Mouse (Mus musculus): ENCODE results near the gene Slit3. TPM values are rescaled to one million over a fixed set of nuclear protein-coding genes. Genes with fewer than 3 reads are reported as not detected.

The Slit3 gene
- polyA plus RNA-seq, 1 experiment, result 6.4 TPM

DNA sequence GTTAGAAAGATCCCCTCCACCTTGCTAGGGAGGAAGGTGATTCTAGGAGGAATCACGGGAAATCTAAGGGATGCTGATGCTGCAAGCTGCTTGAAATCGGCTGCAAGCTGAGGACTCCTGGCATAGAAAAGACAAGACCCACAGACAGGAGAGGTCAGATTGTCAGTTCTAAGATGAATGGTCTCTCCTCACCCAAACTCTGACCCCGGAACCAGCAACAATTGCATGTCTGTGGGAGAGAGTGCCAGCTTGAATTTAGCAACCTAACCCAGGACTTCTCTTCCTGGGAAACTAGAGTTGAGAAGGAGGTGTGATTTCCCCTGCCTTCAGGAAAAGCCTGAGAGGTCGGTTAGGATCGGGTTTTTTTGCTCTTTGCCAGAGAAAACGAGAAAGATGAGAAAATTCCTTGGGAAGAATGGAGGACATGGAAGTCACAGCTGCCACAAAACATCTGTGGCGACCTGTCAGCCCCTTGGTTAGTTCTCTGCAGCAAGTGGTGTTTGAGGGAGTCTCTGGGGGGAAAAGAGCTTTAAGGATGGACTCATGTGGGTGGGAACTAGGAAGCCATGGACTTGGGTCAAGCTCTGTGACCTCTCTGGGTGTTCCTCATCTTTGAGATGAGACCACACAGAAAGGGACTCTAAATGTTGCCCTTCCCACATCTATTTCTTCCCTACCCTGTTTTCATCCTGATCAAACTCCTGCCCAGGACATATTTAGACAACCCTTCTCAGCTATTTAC, 425.2 kb downstream of the Slit3 start:
- no peak overlapping the region for H3K27ac ChIP-seq (ENCODE audit: control insufficient read depth, insufficient read depth, low read length)
- WGBS, result 62% methylated on average over 7 of the region's 7 CpGs
- no peak for DNase-seq
- no peak for TF ChIP-seq CTCF (IDR thresholded peaks at IDR 0.05; ENCODE audit: borderline replicate concordance, control insufficient read depth, extremely low read depth, insufficient read depth, low read length, poor library complexity)
- TF ChIP-seq POLR2A (IDR thresholded peaks at IDR 0.05; ENCODE audit: control insufficient read depth, extremely low read depth, insufficient read depth, low read length, poor library complexity), result no peak
- H3K4me1 ChIP-seq (replicated peaks; ENCODE audit: control insufficient read depth, insufficient read depth, low read length), result no peaks in the 10 kb centered on the region
- H3K4me3 ChIP-seq (ENCODE audit: control insufficient read depth, insufficient read depth, low read length), result no peak overlapping the region
- H3K27me3 ChIP-seq (ENCODE audit: control insufficient read depth, insufficient read depth, low read length), result no peaks in the 10 kb centered on the region
- H3K36me3 ChIP-seq (ENCODE audit: control insufficient read depth, insufficient read depth, low read length), result no peaks in the 10 kb centered on the region

DNA sequence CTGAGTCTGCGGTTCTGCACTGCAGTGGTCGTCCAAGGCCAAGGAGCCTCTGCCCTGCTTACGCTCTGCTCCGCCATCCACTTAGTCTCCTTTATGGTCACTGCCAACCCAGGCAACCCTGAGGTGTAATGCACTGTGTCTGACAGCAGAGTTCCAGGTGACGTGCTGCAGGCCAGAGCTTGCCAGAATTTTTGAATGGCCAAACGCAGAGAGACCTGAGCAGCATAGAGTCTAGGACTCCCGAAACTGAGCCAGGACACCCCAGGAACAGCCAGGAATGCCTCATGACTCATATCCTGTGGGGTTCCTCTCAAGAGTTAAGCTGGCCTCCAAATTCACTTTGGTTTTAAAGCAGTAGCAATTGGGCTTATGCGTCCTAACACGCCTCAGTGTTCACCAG, 429.0 kb downstream of the Slit3 start:
- Histone ChIP-seq H3K27me3 (ENCODE audit: control insufficient read depth, insufficient read depth, low read length) (no peaks in the 10 kb centered on the region), H3K36me3 (ENCODE audit: control insufficient read depth, insufficient read depth, low read length) (no peaks in the 10 kb centered on the region), H3K4me1 (replicated peaks; ENCODE audit: control insufficient read depth, insufficient read depth, low read length) (no peaks in the 10 kb centered on the region), H3K4me3 (ENCODE audit: control insufficient read depth, insufficient read depth, low read length) (no peak overlapping the region), H3K27ac (ENCODE audit: control insufficient read depth, insufficient read depth, low read length) (no peak overlapping the region)
- WGBS, result 94% methylated on average over 9 of the region's 9 CpGs
- no peak for TF ChIP-seq POLR2A (IDR thresholded peaks at IDR 0.05; ENCODE audit: control insufficient read depth, extremely low read depth, insufficient read depth, low read length, poor library complexity)
- no peak for TF ChIP-seq CTCF (IDR thresholded peaks at IDR 0.05; ENCODE audit: borderline replicate concordance, control insufficient read depth, extremely low read depth, insufficient read depth, low read length, poor library complexity)
- no peak for DNase-seq

DNA sequence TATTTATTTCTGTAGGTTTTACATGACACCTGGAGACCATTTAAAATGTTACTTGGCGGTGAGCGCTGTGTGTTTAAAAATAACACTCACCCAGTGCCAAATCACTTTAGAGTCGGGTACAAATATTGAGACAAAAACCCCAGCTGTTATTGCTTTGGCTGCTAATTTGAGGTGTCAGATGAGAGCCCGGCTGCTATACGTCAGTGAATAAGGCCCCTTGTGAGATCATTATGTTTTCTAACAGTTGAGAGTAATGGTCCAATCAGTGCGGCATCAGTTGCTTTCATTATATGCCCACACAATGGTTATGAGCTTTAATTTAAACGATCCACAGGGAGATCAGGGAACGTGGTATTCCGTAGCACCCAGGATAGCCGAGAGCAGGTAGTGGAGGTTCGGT, 435.2 kb downstream of the Slit3 start:
- H3K27ac ChIP-seq (ENCODE audit: control insufficient read depth, insufficient read depth, low read length), result no peak overlapping the region

DNA sequence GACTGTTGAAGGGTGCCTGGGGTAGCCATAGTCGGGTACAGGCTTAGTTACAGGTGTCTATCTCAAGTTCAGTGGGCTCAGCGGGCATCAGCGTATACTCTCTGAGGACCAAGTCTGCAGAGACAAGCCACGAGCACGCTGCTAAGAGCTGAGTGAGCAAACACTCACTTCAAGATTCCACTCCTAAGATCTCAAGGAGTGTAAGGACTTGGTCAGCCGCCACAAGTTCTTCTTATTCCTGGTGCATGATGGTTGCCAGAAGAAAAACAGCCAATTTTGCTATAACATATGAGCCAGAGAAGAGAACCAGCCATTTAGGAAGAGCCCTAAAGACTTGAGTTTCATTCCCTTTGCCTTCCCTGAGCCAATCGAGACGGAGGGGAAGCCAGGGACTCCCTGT, 436.5 kb downstream of the Slit3 start:
- DNase-seq, result no peak
- H3K27ac ChIP-seq (ENCODE audit: control insufficient read depth, insufficient read depth, low read length), result no peak overlapping the region
- TF ChIP-seq CTCF (IDR thresholded peaks at IDR 0.05; ENCODE audit: borderline replicate concordance, control insufficient read depth, extremely low read depth, insufficient read depth, low read length, poor library complexity) (no peak), POLR2A (IDR thresholded peaks at IDR 0.05; ENCODE audit: control insufficient read depth, extremely low read depth, insufficient read depth, low read length, poor library complexity) (no peak)
- H3K27me3 ChIP-seq (ENCODE audit: control insufficient read depth, insufficient read depth, low read length), result no peaks in the 10 kb centered on the region
- H3K4me3 ChIP-seq (ENCODE audit: control insufficient read depth, insufficient read depth, low read length), result no peak overlapping the region
- WGBS, result 89% methylated on average over 8 of the region's 8 CpGs
- H3K36me3 ChIP-seq (ENCODE audit: control insufficient read depth, insufficient read depth, low read length), result no peaks in the 10 kb centered on the region
- H3K4me1 ChIP-seq (replicated peaks; ENCODE audit: control insufficient read depth, insufficient read depth, low read length), result no peaks in the 10 kb centered on the region

More for the DNA sequence above, 435.2 kb downstream of the Slit3 start:
- WGBS, result 95% methylated on average over 11 of the region's 11 CpGs
- Histone ChIP-seq H3K36me3 (ENCODE audit: control insufficient read depth, insufficient read depth, low read length) (no peaks in the 10 kb centered on the region), H3K4me1 (replicated peaks; ENCODE audit: control insufficient read depth, insufficient read depth, low read length) (no peaks in the 10 kb centered on the region), H3K4me3 (ENCODE audit: control insufficient read depth, insufficient read depth, low read length) (no peak overlapping the region), H3K27me3 (ENCODE audit: control insufficient read depth, insufficient read depth, low read length) (no peaks in the 10 kb centered on the region)
- TF ChIP-seq POLR2A (IDR thresholded peaks at IDR 0.05; ENCODE audit: control insufficient read depth, extremely low read depth, insufficient read depth, low read length, poor library complexity), result no peak
- no peak for TF ChIP-seq CTCF (IDR thresholded peaks at IDR 0.05; ENCODE audit: borderline replicate concordance, control insufficient read depth, extremely low read depth, insufficient read depth, low read length, poor library complexity)
- no peak for DNase-seq

DNA sequence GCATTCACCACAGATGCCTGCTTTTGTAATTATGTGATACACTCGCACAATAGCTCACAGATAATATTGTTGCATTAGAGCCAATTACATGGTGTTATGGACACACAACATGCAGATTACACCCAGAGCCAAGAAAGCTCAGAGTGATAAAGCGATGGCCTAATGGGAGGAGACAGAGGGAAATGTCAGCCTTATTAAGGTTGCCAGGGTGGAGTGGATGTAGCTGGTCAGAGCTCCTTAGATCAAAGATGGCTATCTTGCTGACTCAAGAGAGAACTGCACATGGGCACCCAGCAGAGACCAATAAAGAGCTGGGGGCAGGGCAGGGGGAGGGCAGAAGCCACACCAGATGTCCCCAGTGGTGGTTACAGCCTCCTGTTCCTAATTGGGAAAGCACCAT, 437.3 kb downstream of the Slit3 start:
- Histone ChIP-seq H3K27me3 (ENCODE audit: control insufficient read depth, insufficient read depth, low read length) (no peaks in the 10 kb centered on the region), H3K36me3 (ENCODE audit: control insufficient read depth, insufficient read depth, low read length) (no peaks in the 10 kb centered on the region), H3K4me1 (replicated peaks; ENCODE audit: control insufficient read depth, insufficient read depth, low read length) (no peaks in the 10 kb centered on the region), H3K4me3 (ENCODE audit: control insufficient read depth, insufficient read depth, low read length) (no peak overlapping the region), H3K27ac (ENCODE audit: control insufficient read depth, insufficient read depth, low read length) (no peak overlapping the region)
- WGBS, result 100% methylated on average over 2 of the region's 2 CpGs
- DNase-seq, result no peak
- TF ChIP-seq POLR2A (IDR thresholded peaks at IDR 0.05; ENCODE audit: control insufficient read depth, extremely low read depth, insufficient read depth, low read length, poor library complexity) (no peak), CTCF (IDR thresholded peaks at IDR 0.05; ENCODE audit: borderline replicate concordance, control insufficient read depth, extremely low read depth, insufficient read depth, low read length, poor library complexity) (no peak)

DNA sequence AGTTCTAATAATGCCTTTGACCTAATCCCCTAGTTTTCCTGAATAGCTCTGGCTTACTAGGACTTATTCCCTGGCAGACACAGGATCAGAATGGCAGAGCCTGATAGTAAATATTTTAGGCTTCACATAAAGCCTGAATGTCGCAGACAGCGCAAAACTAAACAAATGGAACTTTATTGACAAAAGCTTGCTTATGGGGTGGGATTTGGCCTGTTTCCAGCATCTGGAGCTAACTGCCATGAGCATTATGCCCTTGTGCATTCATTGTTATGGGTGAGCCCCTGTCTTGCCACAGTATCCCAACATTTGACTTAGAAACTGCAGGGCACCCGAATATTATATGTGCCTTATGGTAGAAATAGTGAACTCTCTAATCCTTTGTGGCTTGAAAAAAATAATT, 438.4 kb downstream of the Slit3 start:
- H3K4me1 ChIP-seq (replicated peaks; ENCODE audit: control insufficient read depth, insufficient read depth, low read length), result no peaks in the 10 kb centered on the region
- 96% methylated on average over 3 of the region's 3 CpGs for WGBS
- no peak for DNase-seq
- H3K36me3 ChIP-seq (ENCODE audit: control insufficient read depth, insufficient read depth, low read length), result no peaks in the 10 kb centered on the region
- no peak overlapping the region for H3K4me3 ChIP-seq (ENCODE audit: control insufficient read depth, insufficient read depth, low read length)
- no peak for TF ChIP-seq POLR2A (IDR thresholded peaks at IDR 0.05; ENCODE audit: control insufficient read depth, extremely low read depth, insufficient read depth, low read length, poor library complexity)
- TF ChIP-seq CTCF (IDR thresholded peaks at IDR 0.05; ENCODE audit: borderline replicate concordance, control insufficient read depth, extremely low read depth, insufficient read depth, low read length, poor library complexity), result no peak
- H3K27me3 ChIP-seq (ENCODE audit: control insufficient read depth, insufficient read depth, low read length), result no peaks in the 10 kb centered on the region
- no peak overlapping the region for H3K27ac ChIP-seq (ENCODE audit: control insufficient read depth, insufficient read depth, low read length)

Measured in thymus, adult 2 months (tissue).